Mouse (Mus musculus): ENCODE measurements around the gene Oxgr1.

DNA sequence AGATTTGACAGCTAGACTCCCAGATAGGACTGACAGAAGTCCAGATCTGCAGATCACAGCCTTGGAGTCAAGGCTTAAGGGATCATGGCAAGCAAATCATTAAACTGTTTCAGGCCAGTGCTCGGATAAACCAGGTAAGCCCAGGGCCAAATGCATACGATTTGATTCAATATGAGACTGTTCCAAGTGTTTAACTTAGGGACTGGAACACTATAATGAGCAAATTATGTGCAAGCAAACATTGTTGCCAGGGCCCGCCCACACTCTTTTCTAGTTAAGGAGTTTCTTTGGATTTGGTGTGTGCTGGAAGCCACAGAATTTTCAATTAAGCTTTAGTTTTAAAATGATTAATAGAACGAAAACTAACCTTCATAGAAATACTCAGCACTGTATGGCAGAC lies 39.6 kb downstream of the Oxgr1 start:
- TF ChIP-seq POLR2A (IDR thresholded peaks at IDR 0.05; ENCODE audit: control insufficient read depth, low read depth, low read length) (no peak), CTCF (IDR thresholded peaks at IDR 0.05; ENCODE audit: control insufficient read depth, insufficient read depth, insufficient replicate concordance, low read depth, low read length) (no peak)
